Mouse (Mus musculus): ENCODE measurements at regions not wholly inside any gene's neighbourhood (a gene's known extent, or its start where the extent isn't known, plus 50 kb on each side); places are given as distances from the start of the nearest gene placed in this dataset.

GRCm38 (mm10) chr1:23487031-23487430 lies 89.5 kb upstream of the Ogfrl1 start:
- TF ChIP-seq POLR2A (IDR thresholded peaks at IDR 0.05; ENCODE audit: low read depth, low read length) (no peak), CTCF (IDR thresholded peaks at IDR 0.05; ENCODE audit: extremely low read depth, insufficient read length, insufficient replicate concordance, low read depth, low read length) (no peak)
- Histone ChIP-seq H3K4me1 (ENCODE audit: control insufficient read depth, insufficient read depth, insufficient read length, low read length) (no peaks in the 10 kb centered on the region), H3K36me3 (ENCODE audit: control insufficient read depth, insufficient read depth, low read length) (no peaks in the 10 kb centered on the region), H3K27me3 (ENCODE audit: control insufficient read depth, insufficient read depth, low read length) (no peaks in the 10 kb centered on the region), H3K4me3 (ENCODE audit: low read depth, low read length) (no peak overlapping the region), H3K27ac (ENCODE audit: insufficient read depth, low read depth, low read length) (no peak overlapping the region)

GRCm38 (mm10) chr1:23490640-23491039 lies 93.1 kb upstream of the Ogfrl1 start:
- Histone ChIP-seq H3K36me3 (ENCODE audit: control insufficient read depth, insufficient read depth, low read length) (no peaks in the 10 kb centered on the region), H3K27ac (ENCODE audit: insufficient read depth, low read depth, low read length) (no peak overlapping the region), H3K27me3 (ENCODE audit: control insufficient read depth, insufficient read depth, low read length) (no peaks in the 10 kb centered on the region), H3K4me3 (ENCODE audit: low read depth, low read length) (no peak overlapping the region), H3K4me1 (ENCODE audit: control insufficient read depth, insufficient read depth, insufficient read length, low read length) (no peaks in the 10 kb centered on the region)
- WGBS = 76% methylated on average over 10 of the region's 10 CpGs
- TF ChIP-seq POLR2A (IDR thresholded peaks at IDR 0.05; ENCODE audit: low read depth, low read length) (no peak), CTCF (IDR thresholded peaks at IDR 0.05; ENCODE audit: extremely low read depth, insufficient read length, insufficient replicate concordance, low read depth, low read length) (no peak)

GRCm38 (mm10) chr1:23491041-23491440 lies 93.5 kb upstream of the Ogfrl1 start:
- Histone ChIP-seq H3K27me3 (ENCODE audit: control insufficient read depth, insufficient read depth, low read length) (no peaks in the 10 kb centered on the region), H3K27ac (ENCODE audit: insufficient read depth, low read depth, low read length) (no peak overlapping the region), H3K36me3 (ENCODE audit: control insufficient read depth, insufficient read depth, low read length) (no peaks in the 10 kb centered on the region), H3K4me3 (ENCODE audit: low read depth, low read length) (no peak overlapping the region), H3K4me1 (ENCODE audit: control insufficient read depth, insufficient read depth, insufficient read length, low read length) (no peaks in the 10 kb centered on the region)
- WGBS = 72% methylated on average over 6 of the region's 6 CpGs
- TF ChIP-seq CTCF (IDR thresholded peaks at IDR 0.05; ENCODE audit: extremely low read depth, insufficient read length, insufficient replicate concordance, low read depth, low read length) (no peak), POLR2A (IDR thresholded peaks at IDR 0.05; ENCODE audit: low read depth, low read length) (no peak)

GRCm38 (mm10) chr1:23492981-23493380 lies 95.4 kb upstream of the Ogfrl1 start:
- Histone ChIP-seq H3K4me1 (ENCODE audit: control insufficient read depth, insufficient read depth, insufficient read length, low read length) (no peaks in the 10 kb centered on the region), H3K27me3 (ENCODE audit: control insufficient read depth, insufficient read depth, low read length) (no peaks in the 10 kb centered on the region), H3K36me3 (ENCODE audit: control insufficient read depth, insufficient read depth, low read length) (no peaks in the 10 kb centered on the region), H3K4me3 (ENCODE audit: low read depth, low read length) (no peak overlapping the region), H3K27ac (ENCODE audit: insufficient read depth, low read depth, low read length) (no peak overlapping the region)
- no peak for TF ChIP-seq CTCF (IDR thresholded peaks at IDR 0.05; ENCODE audit: extremely low read depth, insufficient read length, insufficient replicate concordance, low read depth, low read length)
- TF ChIP-seq POLR2A (IDR thresholded peaks at IDR 0.05; ENCODE audit: low read depth, low read length) = no peak

- no peak overlapping the region for H3K27ac ChIP-seq (ENCODE audit: insufficient read depth, low read depth, low read length)
- no peaks in the 10 kb centered on the region for H3K4me1 ChIP-seq (ENCODE audit: control insufficient read depth, insufficient read depth, insufficient read length, low read length)
- TF ChIP-seq POLR2A (IDR thresholded peaks at IDR 0.05; ENCODE audit: low read depth, low read length) (no peak), CTCF (IDR thresholded peaks at IDR 0.05; ENCODE audit: extremely low read depth, insufficient read length, insufficient replicate concordance, low read depth, low read length) (no peak)
- no peaks in the 10 kb centered on the region for H3K27me3 ChIP-seq (ENCODE audit: control insufficient read depth, insufficient read depth, low read length)
- whole genome bisulfite sequencing = 52% methylated on average over 4 of the region's 4 CpGs
- H3K36me3 ChIP-seq (ENCODE audit: control insufficient read depth, insufficient read depth, low read length) = no peaks in the 10 kb centered on the region
- no peak overlapping the region for H3K4me3 ChIP-seq (ENCODE audit: low read depth, low read length)
Measured at GRCm38 (mm10) chr1:23495412-23495811, 97.8 kb upstream of the Ogfrl1 start.

GRCm38 (mm10) chr1:23520113-23520512 lies 122.5 kb upstream of the Ogfrl1 start:
- no peaks in the 10 kb centered on the region for H3K36me3 ChIP-seq (ENCODE audit: control insufficient read depth, insufficient read depth, low read length)
- no peaks in the 10 kb centered on the region for H3K27me3 ChIP-seq (ENCODE audit: control insufficient read depth, insufficient read depth, low read length)
- H3K4me1 ChIP-seq (ENCODE audit: control insufficient read depth, insufficient read depth, insufficient read length, low read length) = no peaks in the 10 kb centered on the region
- no peak for TF ChIP-seq CTCF (IDR thresholded peaks at IDR 0.05; ENCODE audit: extremely low read depth, insufficient read length, insufficient replicate concordance, low read depth, low read length)
- no peak overlapping the region for H3K4me3 ChIP-seq (ENCODE audit: low read depth, low read length)
- WGBS = 34% methylated on average over 2 of the region's 2 CpGs
- H3K27ac ChIP-seq (ENCODE audit: insufficient read depth, low read depth, low read length) = no peak overlapping the region

- WGBS = 78% methylated on average over 3 of the region's 3 CpGs
- Histone ChIP-seq H3K4me1 (ENCODE audit: control insufficient read depth, insufficient read depth, insufficient read length, low read length) (no peaks in the 10 kb centered on the region), H3K27ac (ENCODE audit: insufficient read depth, low read depth, low read length) (no peak overlapping the region), H3K27me3 (ENCODE audit: control insufficient read depth, insufficient read depth, low read length) (no peaks in the 10 kb centered on the region), H3K4me3 (ENCODE audit: low read depth, low read length) (no peak overlapping the region), H3K36me3 (ENCODE audit: control insufficient read depth, insufficient read depth, low read length) (no peaks in the 10 kb centered on the region)
- TF ChIP-seq POLR2A (IDR thresholded peaks at IDR 0.05; ENCODE audit: low read depth, low read length) = no peak
- no peak for TF ChIP-seq CTCF (IDR thresholded peaks at IDR 0.05; ENCODE audit: extremely low read depth, insufficient read length, insufficient replicate concordance, low read depth, low read length)
Measured at GRCm38 (mm10) chr1:23532659-23533058, 135.1 kb upstream of the Ogfrl1 start.

- Histone ChIP-seq H3K27ac (ENCODE audit: insufficient read depth, low read depth, low read length) (no peak overlapping the region), H3K4me1 (ENCODE audit: control insufficient read depth, insufficient read depth, insufficient read length, low read length) (no peaks in the 10 kb centered on the region), H3K27me3 (ENCODE audit: control insufficient read depth, insufficient read depth, low read length) (no peaks in the 10 kb centered on the region), H3K36me3 (ENCODE audit: control insufficient read depth, insufficient read depth, low read length) (no peaks in the 10 kb centered on the region), H3K4me3 (ENCODE audit: low read depth, low read length) (no peak overlapping the region)
- TF ChIP-seq CTCF (IDR thresholded peaks at IDR 0.05; ENCODE audit: extremely low read depth, insufficient read length, insufficient replicate concordance, low read depth, low read length) = no peak
- 82% methylated on average over 10 of the region's 10 CpGs for WGBS
Measured at GRCm38 (mm10) chr1:23536621-23537020, 139.0 kb upstream of the Ogfrl1 start.

Measured in small intestine, adult 2 months (tissue).